Mouse (Mus musculus) testis, adult 2 months (tissue): ENCODE results near the gene Inava.

Experiments used
- CTCF ChIP-seq: fragments of 200-500 bp; IDR thresholded peaks from 2 replicates; pipeline ENCODE4 v1.5.1; 2012; ENCODE audit warnings: low read depth, mild to moderate bottlenecking, inconsistent platforms, low read length, moderate library complexity; ENCODE audit not compliant: control insufficient read depth, insufficient read depth, insufficient replicate concordance
- POLR2A ChIP-seq: fragments of 200-500 bp; IDR thresholded peaks from 2 replicates; pipeline ENCODE4 v1.6.1; 2012; ENCODE audit warnings: low read depth, mild to moderate bottlenecking, inconsistent platforms, low read length, moderate library complexity; ENCODE audit not compliant: control insufficient read depth

DNA sequence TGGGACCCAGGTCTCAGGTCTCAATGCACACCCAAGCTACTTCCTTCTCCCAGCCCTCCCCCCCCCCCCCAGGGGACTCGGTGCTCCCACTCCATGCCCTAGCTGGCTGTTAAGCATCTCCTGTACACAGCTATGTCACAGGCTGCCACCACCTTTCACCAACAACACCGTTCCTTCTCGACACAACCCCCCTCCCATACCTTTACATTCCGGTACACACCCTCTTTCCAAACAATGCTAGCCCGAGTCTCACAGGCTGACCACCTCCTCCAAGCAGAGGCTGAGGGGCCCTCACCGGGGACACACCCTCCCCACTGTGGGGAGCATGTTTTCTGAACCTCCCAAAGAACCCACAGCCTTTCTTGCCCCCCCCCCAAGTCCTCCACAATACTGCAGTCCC lies 2.5 kb downstream of the Inava start:
- no peak for TF ChIP-seq CTCF
- no peak for TF ChIP-seq POLR2A
